Mouse (Mus musculus) regulatory T cell (primary cell): Measurements from ENCODE around the gene Aggf1.
"Not testable (repeated sequence)": the region's sequence is repeated elsewhere in the genome, so short reads cannot be mapped to it uniquely, and the experiment has no call there.

Experiments used
- in situ Hi-C: fragments of 300-600 bp; cut with MboI, MseI; formaldehyde crosslinking; loops from one replicate; pipeline ENCODE4 v1.15.1; 2025; ENCODE audit warnings: high pct_unique_total_duplicates

The Aggf1 gene

GRCm38 (mm10) chr13:95374701-95375553 is at the start of gene Aggf1:
Gene Aggf1, minus strand, starts transcription at chr13:95375352.
- in situ Hi-C loops = loop anchor here (25.0 kb wide), 1 partner anchor 1762 kb away; the partner anchor contains the start of genes Gfm2 and Nsa2

- in situ Hi-C loops = no loop called here
These were observed 49.8 kb upstream of the Aggf1 start for GRCm38 (mm10) chr13:95424932-95425331.

DNA sequence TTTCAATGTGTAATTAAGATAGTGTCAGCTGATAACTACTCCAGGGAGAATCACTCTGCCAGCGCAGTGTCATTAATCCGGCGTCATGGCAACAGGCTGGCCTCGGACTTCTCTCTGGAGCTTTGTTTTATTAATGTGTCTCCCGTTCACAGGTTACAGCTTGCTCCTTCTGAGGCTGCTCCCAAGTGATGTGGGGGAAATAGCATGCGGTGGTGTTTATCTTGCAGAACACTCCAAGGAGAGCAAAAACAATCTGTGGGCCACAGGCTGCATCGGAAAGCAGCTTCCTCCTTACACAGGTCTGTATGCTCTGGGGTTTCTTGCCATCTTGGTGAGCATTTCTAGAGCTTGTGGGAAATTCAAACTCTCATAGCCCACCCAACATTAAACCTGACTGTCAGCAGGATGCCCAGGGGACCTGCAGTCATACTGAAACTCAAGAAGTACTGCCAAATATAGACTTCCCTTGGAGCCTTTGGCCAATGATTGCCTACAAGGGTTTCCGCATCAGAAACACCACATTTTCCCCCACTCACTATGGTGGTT is 44.1 kb upstream of the Aggf1 start:
- in situ Hi-C loops = no loop called here

DNA sequence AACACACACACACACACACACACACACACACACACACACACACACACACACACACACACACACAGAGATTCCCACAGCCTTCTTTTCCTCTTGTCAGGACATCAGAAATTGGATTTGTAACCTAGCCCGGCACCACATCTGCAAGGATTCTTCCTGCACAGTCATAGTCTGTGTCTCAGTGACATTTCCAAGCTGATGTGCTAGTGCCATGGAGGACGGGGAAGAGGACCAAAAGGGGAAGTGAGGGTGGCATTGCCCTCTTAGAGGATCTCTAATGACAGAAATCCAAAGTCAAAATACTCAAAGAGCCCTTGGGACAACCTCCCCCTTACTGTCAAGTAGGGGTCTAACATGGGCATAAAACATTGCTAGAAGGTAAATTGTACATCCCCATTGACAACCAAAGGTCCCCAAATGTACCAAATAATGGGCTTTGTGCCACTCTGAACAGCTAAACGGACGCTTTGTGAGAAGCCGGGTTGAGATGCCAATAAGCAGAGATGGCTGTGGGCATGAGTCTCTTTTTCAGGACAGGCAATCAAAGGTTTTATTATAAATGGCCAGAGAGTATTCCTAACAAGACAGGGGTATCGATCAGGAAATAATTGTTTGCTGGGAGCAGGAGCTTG is 43.5 kb upstream of the Aggf1 start:
- in situ Hi-C loops = no loop called here

DNA sequence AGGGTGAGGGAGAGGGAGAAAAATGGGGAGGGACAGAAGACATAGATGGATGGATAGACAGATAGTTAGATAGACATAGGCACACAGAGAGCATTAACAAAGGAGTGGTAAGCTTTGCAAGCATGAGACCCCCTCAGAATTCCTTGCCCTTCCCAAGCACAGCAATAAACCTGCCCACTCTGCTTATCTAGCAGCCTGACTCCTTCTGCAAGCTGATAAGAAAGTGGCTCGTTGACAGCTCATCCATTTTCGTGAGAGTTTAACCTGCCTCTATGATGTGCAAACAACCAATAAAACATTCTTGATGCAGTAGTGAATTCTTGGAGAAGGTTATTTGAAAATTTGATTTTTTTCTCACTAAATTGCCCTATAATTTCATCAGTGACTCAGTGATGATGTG is 37.1 kb upstream of the Aggf1 start:
- in situ Hi-C loops = no loop called here

DNA sequence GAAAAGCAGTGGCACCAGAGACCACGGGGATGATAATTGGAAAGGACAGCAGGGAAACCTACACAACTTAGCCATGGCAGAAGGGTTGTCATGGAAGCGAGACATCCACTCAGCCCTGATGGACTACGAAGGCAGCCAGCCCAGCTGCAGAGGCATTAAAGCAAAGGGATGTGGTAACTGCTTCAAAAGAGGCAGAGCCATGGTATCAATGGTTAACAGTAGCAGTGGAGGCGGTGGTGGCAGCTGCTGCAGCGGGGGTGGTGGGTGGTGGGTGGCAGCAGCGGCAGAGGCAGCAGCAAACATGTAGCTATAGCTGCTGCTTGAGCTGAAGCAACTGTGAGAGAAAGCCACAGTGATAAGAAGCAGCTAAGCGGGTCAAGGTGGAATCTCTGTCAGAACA is 18.1 kb upstream of the Aggf1 start:
- in situ Hi-C loops = loop anchor here (5.0 kb wide), 1 partner anchor 79 kb away; no protein-coding TSS in a partner anchor

DNA sequence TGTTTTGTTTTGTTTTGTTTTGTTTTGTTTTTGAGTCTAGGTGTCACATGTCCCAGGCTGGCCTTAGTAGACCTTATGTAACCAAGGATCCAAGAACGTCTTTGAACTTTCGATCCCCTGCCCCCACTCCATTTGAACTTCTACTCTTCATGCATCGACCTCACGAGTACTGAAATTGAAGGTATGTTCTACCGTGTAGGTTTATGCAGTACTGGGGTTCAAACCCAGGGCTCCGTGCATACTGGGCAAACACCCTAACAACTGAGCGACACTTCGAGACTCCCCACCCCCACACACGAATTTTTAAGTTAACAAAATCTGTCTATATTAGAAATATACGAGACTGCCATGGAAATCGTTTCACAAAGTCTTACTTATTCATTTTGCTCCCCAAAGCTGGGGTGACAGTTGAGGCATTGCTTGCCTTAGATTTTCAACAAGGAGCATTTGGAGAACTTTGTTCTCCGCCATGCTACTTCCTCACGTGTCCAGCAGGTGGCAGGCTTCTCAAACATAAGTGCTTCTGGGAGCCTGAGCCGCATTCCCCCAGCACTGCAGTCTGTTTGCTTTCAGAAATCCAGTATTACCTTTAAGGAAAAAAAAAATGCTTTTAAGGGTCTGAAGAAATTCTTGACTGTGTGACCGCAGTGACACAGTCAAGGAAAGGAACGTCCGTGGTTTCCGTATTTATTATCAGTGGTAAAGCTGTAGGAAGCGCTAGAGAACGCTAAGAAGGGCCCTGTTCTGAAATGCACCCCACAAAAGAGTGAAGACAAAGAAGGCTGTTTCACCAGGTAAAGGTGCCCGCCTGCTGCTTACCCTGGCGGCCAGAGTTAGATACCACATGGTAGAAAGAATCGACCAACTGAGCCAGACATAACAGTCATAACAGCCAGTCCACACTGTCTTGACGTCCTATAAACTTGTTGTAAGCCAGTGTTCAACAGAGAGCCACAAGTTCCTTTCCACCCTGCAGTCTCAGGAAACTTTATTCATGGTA is 15.0 kb upstream of the Aggf1 start:
- in situ Hi-C loops = loop anchor here (5.0 kb wide), 1 partner anchor 82 kb away; no protein-coding TSS in a partner anchor

- in situ Hi-C loops = no loop called here
These were observed 13.1 kb upstream of the Aggf1 start for GRCm38 (mm10) chr13:95388226-95388625.

DNA sequence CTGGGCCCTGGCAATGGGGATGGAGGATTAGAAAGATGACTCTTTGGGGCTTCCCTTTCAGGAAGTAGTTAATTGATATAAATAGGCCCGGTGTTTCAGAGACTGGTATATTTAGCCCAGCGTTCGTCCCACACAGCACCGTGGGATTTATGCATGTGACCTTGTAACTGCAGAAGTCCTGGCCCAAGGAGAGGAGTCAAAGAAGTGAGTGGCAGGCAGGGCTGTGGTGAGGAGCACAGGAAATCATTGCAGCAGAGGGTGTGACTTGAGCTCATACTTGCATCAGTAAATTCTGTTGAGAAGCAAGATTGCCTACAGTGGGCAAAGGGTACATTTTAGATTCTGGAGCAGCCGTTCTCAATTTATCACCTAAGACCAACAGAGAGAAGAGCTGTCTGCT is 7.3 kb upstream of the Aggf1 start:
- in situ Hi-C loops = no loop called here

DNA sequence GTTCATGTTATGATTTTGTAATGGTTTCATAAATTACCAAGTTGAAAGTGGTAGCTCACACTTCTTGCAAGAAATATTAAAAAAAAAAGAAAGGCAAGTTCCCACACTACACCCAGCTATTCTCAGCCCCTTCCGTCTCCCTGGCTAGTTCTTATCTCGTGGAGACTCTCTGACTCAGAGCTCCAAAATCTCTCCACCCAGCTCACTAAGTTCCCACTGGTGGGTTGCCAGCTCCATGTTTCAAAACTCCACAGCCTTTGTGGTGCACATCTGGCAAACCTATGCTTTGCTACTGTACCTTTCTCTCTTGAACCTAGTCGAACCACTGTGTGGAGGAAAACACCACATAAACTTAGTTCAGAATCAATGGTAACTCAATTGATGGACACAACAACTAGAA is 3.5 kb upstream of the Aggf1 start:
- in situ Hi-C loops = no loop called here

DNA sequence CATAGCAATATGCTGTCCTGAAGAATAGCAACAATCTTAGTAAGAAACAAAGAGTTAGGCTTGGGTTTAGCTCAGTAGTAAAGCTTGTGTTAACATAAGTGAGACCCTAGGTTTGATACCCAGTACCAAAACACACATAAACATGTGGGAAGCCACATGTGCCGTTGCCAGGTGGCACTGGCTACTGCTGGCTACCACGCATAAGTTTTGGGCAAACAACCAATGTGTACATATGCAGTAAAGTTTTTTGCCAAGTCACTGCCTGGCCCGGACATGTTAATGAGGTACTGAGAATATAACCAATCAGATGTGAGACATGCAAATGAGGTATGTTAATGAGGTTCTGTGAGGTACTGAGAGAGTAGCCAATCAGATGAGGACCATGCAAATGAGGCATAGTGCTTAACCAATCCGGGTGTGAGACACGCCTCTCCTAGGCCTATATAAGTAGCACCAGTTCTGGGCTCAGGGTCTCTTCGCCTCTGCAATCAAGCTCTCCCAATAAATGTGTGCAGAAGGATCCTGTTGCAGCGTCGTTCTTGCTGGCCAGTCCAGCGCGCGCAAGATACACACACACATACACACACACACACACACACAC is 1.6 kb upstream of the Aggf1 start:
- in situ Hi-C loops = not testable (repeated sequence)

- in situ Hi-C loops = no loop called here
These were observed 382 bp upstream of the Aggf1 start for GRCm38 (mm10) chr13:95375554-95375914.

- in situ Hi-C loops = loop anchor here (25.0 kb wide), 1 partner anchor 1771 kb away; the partner anchor contains the start of genes Gfm2 and Nsa2
These were observed 8.8 kb downstream of the Aggf1 start for GRCm38 (mm10) chr13:95366356-95366755.

DNA sequence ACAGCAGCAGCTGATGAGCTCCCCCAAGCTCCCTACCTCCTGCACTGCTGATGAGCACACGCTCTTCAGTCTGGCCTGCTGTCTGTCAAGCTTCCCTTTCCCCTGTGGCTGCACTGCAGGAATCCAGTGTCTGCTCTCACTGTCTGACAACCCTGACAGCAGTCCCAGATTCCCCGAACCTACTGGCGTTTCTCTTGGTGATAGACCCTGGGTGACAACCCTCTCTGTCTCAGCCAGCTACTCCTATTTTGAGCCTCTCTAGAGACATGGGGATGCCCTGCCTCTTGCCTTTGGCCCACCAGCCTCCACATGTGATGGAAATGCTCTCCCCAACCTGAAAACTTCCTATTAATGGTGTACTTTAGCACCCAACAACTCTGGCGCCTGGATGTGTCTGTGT is 11.7 kb downstream of the Aggf1 start:
- in situ Hi-C loops = loop anchor here (25.0 kb wide), 1 partner anchor 1774 kb away; the partner anchor contains the start of genes Gfm2 and Nsa2

DNA sequence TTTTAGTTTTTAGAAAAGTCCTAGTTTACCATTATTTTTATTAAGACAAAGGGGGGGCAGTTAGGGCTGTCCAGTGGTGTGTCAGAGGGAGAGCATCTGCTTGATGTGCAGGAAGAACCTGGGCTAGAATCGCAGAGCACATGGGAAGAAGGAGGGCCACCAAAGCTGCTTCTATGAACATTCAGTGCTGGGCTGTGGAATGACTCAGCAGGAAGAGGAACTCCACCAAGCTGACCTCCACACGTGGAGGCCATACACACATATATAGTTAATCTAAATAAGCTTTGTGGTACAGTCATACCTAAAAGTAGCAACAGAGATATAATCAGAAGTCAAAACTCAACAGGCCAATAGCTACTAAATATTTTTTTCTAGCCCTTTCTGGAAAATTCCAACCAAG is 16.9 kb downstream of the Aggf1 start:
- in situ Hi-C loops = loop anchor here (25.0 kb wide), 1 partner anchor 1779 kb away; the partner anchor contains the start of genes Gfm2 and Nsa2

DNA sequence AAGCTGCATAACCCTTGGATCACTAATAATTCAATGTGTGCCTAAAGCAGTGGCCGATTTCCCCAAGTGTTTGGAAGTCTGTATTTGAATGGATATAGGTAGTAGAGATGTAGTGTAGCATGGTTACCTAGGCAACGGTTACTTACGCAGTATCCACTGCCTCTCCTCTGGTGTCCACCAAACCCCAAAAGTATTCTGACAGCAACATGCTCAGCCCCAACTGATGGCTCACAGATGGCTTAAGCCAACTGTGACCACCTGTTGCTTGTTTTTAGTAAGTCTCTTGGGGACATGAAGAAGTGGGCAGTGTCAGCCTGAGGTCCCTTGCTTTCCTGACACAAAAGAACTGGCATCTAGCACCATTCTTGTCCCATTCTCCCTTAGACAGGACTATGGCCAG is 26.7 kb downstream of the Aggf1 start:
- in situ Hi-C loops = no loop called here

- in situ Hi-C loops = no loop called here
These were observed 28.0 kb downstream of the Aggf1 start for GRCm38 (mm10) chr13:95347018-95347696.

- in situ Hi-C loops = no loop called here
These were observed 29.3 kb downstream of the Aggf1 start for GRCm38 (mm10) chr13:95345869-95346268.

DNA sequence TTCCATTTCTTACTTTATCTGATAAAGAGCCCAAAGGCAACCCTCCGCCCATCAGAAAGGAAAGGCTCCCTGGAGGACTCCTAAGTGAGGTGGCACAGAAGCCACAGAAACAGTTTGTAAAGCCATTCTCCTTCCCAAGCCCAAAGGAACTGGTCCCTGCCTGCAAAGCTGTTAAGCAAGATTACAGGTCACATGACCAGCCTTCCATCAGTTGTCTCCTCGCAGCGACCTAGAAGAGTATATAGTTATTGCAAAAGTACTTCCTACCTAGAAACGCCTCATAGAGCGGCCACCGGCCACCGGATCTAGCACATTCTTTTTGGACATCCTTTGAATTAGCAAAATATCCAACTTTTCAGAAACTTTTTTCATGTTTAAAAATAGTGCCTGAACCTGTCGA is 31.7 kb downstream of the Aggf1 start:
- in situ Hi-C loops = no loop called here

- in situ Hi-C loops = no loop called here
These were observed 39.0 kb downstream of the Aggf1 start for GRCm38 (mm10) chr13:95336122-95336677.
